Mouse (Mus musculus) embryonic facial prominence, embryonic 12.5 days (tissue): ENCODE data around the gene Mapkapk3. TPM values are rescaled to one million over a fixed set of nuclear protein-coding genes. Genes with fewer than 3 reads are reported as not detected.

Source experiments
- ATAC-seq: fragments of 200-750 bp; cut with Nextera tagmentation; 2 replicates; pipeline ENCODE4 v1.8.0; 2017; ENCODE audit not compliant: insufficient number of reproducible peaks, insufficient read depth, low FRiP score, low TSS enrichment
- H3K27ac ChIP-seq: fragments of 300-500 bp; sonication (generic); 2 replicates; pipeline ENCODE4 v1.5.1; 2016; ENCODE audit warnings: mild to moderate bottlenecking
- H3K27me3 ChIP-seq: fragments of 300-500 bp; sonication (generic); 2 replicates; pipeline ENCODE4 v1.6.1; 2016; ENCODE audit warnings: mild to moderate bottlenecking, moderate library complexity
- H3K36me3 ChIP-seq: fragments of 300-500 bp; sonication (generic); 2 replicates; pipeline ENCODE4 v1.6.1; 2016; ENCODE audit warnings: mild to moderate bottlenecking
- H3K4me1 ChIP-seq: fragments of 300-500 bp; sonication (generic); 2 replicates; pipeline ENCODE4 v1.6.1; 2016
- H3K4me2 ChIP-seq: fragments of 300-500 bp; sonication (generic); replicated peaks from 2 replicates; pipeline ENCODE4 v1.6.1; 2016; ENCODE audit warnings: mild to moderate bottlenecking, moderate library complexity
- H3K4me3 ChIP-seq: fragments of 300-500 bp; sonication (generic); 2 replicates; pipeline ENCODE4 v1.5.1; 2016; ENCODE audit warnings: mild to moderate bottlenecking
- H3K9ac ChIP-seq: fragments of 300-500 bp; sonication (generic); 2 replicates; pipeline ENCODE4 v1.6.1; 2016; ENCODE audit warnings: mild to moderate bottlenecking, moderate library complexity
- H3K9me3 ChIP-seq: fragments of 300-500 bp; sonication (generic); 2 replicates; pipeline ENCODE4 v1.6.1; 2016; ENCODE audit warnings: mild to moderate bottlenecking, moderate library complexity
- WGBS: fragments of 180-500 bp; shearing (Covaris S2); methylation state at CpG from one replicate; pipeline ENCODE4 v1.1.7; 2016; 5-methylcytosine and 5-hydroxymethylcytosine counted together
- polyA plus RNA-seq: library from polyadenylated mRNA; unstranded; fragments of >200 nt; fragmentation: Nextera tagmentation; extraction: Ambion mirVana; gene quantifications from 2 replicates; pipeline ENCODE4 v1.2.1, GENCODE M21; 2016

The Mapkapk3 gene
- polyA plus RNA-seq, 1 experiment from 2014 or later = 5.2 TPM

DNA sequence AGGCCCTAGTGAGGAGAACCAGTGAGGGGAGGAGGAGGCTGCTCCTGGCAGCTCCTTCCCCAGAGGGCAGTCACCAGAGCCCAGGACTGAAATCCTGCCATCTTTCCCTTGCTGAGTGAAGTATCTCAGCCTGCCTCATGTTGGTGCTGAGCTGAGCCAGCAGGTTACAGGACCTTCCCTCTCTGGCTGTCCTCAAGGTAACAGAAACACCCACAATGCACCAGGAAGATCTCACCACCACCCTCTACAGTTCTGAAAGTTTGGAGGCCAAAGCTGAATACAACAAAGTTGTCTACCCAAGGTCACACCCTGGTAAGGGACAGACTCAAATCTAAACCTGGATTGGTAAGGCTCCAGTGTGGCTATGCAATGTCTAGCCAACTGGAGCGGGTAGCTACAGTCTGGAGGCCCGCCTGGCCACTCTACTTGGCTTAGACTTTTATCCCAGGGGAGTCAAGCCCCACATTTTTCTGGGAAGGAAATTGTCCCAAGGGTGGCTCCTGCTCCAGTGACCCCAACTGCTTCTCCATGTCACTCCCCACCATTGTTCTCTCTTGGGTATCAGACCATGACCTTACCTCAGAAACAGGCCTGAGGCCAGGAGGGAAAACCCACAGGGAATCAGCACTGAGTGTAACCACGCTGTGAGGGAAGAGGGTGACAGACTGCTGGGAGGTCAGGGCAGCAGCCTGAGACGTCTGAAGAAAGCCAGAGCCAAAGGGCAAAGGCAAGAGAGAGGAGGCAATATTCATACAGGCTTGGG lies 35.3 kb upstream of the Mapkapk3 start:
- no peak overlapping the region for H3K4me3 ChIP-seq
- H3K36me3 ChIP-seq = peaks cover 13% of the 10 kb centered on the region; the same call in 1 of the 2 replicates
- no peak overlapping the region for H3K9ac ChIP-seq
- ATAC-seq = no peak
- H3K27me3 ChIP-seq = no peaks in the 10 kb centered on the region
- no peak overlapping the region for H3K4me2 ChIP-seq
- WGBS = 51% methylated on average over 4 of the region's 4 CpGs
- H3K9me3 ChIP-seq = no peaks in the 10 kb centered on the region
- no peak overlapping the region for H3K27ac ChIP-seq
- no peaks in the 10 kb centered on the region for H3K4me1 ChIP-seq

DNA sequence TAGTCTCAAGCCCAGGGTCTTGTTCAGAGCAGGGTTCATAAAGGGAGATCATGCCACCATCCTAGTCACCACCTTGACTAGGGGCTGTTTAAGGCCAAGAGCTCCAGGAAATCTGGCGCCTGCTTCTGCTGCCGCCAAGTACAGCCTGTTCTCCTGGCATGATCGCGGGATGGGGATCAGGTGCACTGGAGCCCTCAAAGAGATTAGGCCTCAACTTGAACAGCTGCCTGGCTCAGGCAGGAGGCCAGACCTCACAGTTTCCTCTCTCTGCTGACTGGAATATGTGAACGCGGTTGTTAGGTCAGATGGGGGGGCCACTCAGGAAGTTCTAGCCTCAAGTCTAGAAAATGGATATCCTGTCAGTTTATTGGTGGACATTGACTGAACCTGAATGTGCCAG lies 33.9 kb upstream of the Mapkapk3 start:
- Histone ChIP-seq H3K27me3 (no peaks in the 10 kb centered on the region), H3K4me1 (no peaks in the 10 kb centered on the region), H3K27ac (no peak overlapping the region), H3K9me3 (no peaks in the 10 kb centered on the region), H3K4me3 (no peak overlapping the region), H3K4me2 (no peak overlapping the region), H3K9ac (no peak overlapping the region), H3K36me3 (peaks cover 9% of the 10 kb centered on the region; the same call in 1 of the 2 replicates)
- ATAC-seq = no peak
- WGBS = 79% methylated on average over 6 of the region's 6 CpGs

DNA sequence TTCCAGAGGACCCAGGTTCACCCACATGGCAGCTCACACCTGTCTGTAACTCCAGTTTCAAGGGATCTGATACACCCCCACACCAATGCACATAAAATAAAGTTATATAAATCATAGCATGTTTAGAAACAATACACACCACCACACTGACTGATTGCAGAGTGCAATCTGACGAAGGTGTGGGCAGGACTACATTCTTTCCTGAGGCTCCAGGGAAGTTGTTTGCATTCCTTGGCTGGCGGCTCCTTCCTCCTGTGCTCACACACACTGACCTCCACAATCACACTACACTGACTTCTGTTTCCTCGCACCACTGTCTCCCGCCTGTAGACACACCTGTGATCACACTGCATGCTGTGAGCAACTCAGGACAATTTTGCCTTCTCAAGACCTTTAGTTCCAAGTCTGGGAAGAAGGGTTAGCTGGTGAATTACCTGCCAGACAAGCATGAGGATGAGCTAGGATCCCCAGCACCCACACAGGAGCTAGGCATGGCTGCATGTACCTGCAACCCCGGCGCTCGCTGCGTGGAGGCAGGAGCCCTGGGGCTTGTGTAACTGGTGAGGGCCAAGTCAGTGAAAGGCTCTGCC lies 32.9 kb upstream of the Mapkapk3 start:
- ATAC-seq = no peak
- H3K4me2 ChIP-seq = no peak overlapping the region
- H3K27ac ChIP-seq = no peak overlapping the region
- no peak overlapping the region for H3K9ac ChIP-seq
- no peaks in the 10 kb centered on the region for H3K9me3 ChIP-seq
- WGBS = 76% methylated on average over 8 of the region's 8 CpGs
- no peaks in the 10 kb centered on the region for H3K27me3 ChIP-seq
- peaks cover 4% of the 10 kb centered on the region; the same call in 1 of the 2 replicates for H3K36me3 ChIP-seq
- no peaks in the 10 kb centered on the region for H3K4me1 ChIP-seq
- H3K4me3 ChIP-seq = no peak overlapping the region

DNA sequence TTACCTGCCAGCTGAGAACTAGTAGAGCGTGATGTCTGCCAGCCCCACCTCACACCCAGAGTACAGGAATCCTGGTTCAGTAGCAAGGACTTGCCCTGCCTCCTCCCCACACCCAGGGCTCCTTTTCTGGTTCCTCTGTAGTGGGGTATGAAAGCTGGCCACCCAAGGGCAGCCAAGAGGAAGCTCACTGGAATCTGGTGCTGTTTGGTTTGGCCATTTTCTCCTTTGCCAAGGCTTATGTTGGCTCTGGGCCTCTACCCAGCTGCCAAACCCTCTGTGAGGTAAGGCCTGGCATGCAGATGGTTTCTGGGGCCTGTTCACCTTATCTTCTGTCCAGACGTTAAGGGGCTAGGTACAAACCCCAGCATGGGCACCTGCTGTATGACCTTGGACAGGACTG lies 26.1 kb upstream of the Mapkapk3 start:
- 77% methylated on average over 2 of the region's 2 CpGs for WGBS
- no peak overlapping the region for H3K9ac ChIP-seq
- no peak overlapping the region for H3K4me2 ChIP-seq
- H3K4me1 ChIP-seq = no peaks in the 10 kb centered on the region
- ATAC-seq = no peak
- no peaks in the 10 kb centered on the region for H3K9me3 ChIP-seq
- H3K4me3 ChIP-seq = no peak overlapping the region
- no peaks in the 10 kb centered on the region for H3K36me3 ChIP-seq
- no peak overlapping the region for H3K27ac ChIP-seq
- H3K27me3 ChIP-seq = no peaks in the 10 kb centered on the region

DNA sequence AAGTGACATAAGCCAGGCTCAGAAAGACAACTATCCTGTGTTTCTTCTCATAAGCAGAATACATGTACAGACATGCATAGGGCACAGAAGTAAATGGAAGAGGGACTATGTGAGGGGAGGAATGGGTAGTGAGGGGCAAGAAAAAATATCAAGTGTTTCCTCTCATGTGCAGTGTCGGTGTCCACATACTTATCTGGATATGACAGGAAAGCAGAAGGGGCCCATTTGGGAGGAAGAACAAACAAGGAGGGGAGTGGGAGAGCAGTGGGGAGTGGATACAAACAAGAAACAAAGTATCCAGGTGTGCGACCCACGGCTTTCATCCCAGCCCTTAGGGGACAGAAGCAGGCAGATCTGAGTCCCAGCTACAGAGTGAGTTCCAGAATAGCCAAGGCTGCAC lies 24.2 kb upstream of the Mapkapk3 start:
- ATAC-seq = no peak
- no peaks in the 10 kb centered on the region for H3K9me3 ChIP-seq
- WGBS = 86% methylated on average over 3 of the region's 3 CpGs
- no peaks in the 10 kb centered on the region for H3K27me3 ChIP-seq
- no peak overlapping the region for H3K4me3 ChIP-seq
- no peak overlapping the region for H3K27ac ChIP-seq
- no peak overlapping the region for H3K4me2 ChIP-seq
- H3K36me3 ChIP-seq = no peaks in the 10 kb centered on the region
- H3K4me1 ChIP-seq = no peaks in the 10 kb centered on the region
- H3K9ac ChIP-seq = no peak overlapping the region

DNA sequence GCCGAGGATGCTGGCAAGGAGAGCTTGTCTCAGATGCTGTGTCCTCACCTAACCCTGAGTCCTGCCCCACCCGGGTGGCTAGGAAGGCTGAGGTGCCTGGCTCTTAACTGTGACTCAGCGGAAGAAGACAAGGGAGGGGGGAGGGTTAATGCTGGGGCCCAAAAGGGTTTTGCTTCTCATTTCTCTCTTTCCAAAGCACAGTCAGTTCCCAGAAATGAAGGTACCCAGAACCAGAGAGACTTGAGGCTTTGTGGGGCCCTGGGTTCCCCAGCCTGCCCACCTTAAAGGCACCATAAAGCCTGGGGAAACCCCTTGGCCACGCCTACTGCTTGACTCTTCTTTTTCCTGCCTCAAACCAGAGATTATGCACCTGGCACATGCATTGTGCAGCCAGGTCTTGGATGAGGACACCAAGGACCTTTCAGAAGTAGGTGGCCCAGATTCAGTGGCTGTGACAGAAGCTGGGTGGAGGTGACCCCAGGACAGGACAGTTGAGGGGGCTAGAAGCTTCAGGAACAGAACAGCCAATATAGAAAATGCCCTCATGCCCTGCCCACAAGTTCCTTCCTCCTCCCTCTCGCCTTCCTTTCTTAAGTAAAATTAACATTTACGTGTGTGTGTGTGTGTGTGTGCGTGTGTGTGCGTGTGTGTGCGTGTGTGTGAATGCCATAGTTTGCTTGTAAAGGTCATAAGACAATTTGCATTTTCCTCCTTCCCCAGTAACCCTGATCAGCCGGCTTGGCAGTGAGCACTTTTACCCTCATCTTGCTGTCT lies 23.3 kb upstream of the Mapkapk3 start:
- H3K4me3 ChIP-seq = no peak overlapping the region
- 65% methylated on average over 10 of the region's 10 CpGs for WGBS

DNA sequence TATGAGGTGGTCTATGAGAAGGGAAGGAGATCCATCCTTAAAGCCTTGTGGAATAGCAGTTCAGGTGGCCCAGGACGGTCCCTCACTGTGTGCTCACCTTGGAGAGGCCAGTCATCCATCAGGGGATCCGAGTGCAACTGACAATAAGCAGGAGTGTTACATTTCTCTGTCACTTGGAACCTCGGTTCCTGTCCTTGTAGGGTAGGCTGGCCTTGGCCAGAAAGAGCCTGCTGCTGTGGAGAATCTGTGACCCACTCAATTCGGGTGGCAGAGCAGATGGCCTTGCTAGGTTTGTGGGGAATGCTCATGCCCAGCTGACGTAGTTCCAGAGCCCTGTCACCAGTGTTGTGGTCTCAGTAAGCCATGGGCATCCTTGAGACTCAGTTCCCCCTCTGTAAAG lies 19.9 kb upstream of the Mapkapk3 start:
- no peaks in the 10 kb centered on the region for H3K9me3 ChIP-seq
- H3K36me3 ChIP-seq = no peaks in the 10 kb centered on the region
- no peak overlapping the region for H3K9ac ChIP-seq
- no peaks in the 10 kb centered on the region for H3K27me3 ChIP-seq
- no peak overlapping the region for H3K4me3 ChIP-seq
- no peak for ATAC-seq
- no peak overlapping the region for H3K27ac ChIP-seq
- 74% methylated on average over 5 of the region's 5 CpGs for WGBS
- H3K4me1 ChIP-seq = peaks cover 8% of the 10 kb centered on the region; the same call in 1 of the 2 replicates
- H3K4me2 ChIP-seq = no peak overlapping the region

More for the DNA sequence above, 23.3 kb upstream of the Mapkapk3 start:
- H3K9ac ChIP-seq = no peak overlapping the region
- no peaks in the 10 kb centered on the region for H3K36me3 ChIP-seq
- H3K27ac ChIP-seq = no peak overlapping the region
- ATAC-seq = no peak
- no peak overlapping the region for H3K4me2 ChIP-seq
- H3K4me1 ChIP-seq = no peaks in the 10 kb centered on the region
- H3K27me3 ChIP-seq = no peaks in the 10 kb centered on the region
- H3K9me3 ChIP-seq = no peaks in the 10 kb centered on the region

DNA sequence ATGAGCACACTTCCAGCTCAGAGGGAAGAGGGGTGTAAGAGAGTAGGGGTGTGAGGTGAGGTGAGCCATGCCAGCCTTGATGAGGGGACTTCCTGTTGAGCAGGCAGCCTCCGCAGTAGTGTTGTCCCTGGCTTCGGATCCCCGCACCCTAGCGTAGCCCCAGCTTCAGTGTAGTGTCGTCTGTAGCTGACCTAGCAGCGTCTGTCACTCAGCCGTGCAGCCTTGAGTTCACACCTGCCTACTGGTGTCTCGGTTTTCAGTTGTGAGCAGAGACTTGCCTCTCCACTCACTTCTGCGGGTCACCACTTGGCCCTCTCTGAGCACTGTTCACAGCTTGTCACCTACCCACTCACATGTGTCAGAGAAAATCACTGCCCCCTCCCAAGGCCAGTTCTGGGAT lies 19.5 kb upstream of the Mapkapk3 start:
- H3K27ac ChIP-seq = no peak overlapping the region
- H3K9me3 ChIP-seq = no peaks in the 10 kb centered on the region
- no peak for ATAC-seq
- H3K36me3 ChIP-seq = no peaks in the 10 kb centered on the region
- peaks cover 8% of the 10 kb centered on the region; the same call in 1 of the 2 replicates for H3K4me1 ChIP-seq
- H3K27me3 ChIP-seq = no peaks in the 10 kb centered on the region
- H3K4me3 ChIP-seq = no peak overlapping the region
- H3K4me2 ChIP-seq = no peak overlapping the region
- WGBS = 73% methylated on average over 9 of the region's 9 CpGs
- H3K9ac ChIP-seq = no peak overlapping the region

DNA sequence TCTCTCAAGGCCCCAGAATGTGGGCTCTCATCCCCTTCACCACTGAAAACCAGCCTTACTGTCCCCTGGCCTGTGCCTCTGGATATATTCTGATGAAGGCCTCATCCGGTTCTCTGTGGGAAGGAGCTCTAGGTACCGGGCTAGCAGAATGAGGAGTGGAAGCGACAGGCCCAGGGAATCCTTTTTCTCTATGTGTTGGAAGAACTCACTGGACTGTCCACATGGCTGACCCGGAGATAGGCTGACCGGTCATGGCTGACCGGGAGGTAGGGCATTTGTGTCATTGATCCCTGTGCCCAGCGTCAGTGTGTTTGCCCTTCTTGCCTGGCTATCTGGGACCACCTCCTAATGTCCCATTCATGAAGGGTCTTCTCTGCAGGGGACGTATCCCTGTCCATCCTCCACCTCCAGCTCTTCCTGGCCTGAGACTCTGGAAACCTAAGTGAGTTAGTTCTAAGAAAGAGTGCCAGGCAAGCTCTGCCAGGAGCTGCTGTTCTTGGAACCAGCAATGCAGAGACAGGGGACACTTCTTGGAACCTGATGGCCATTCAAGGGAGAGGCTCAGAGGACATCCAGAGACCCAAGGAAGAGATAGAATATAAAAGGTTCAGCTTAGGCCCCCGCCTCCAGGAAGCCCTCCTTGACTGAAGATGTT lies 18.8 kb upstream of the Mapkapk3 start:
- ATAC-seq = no peak
- no peaks in the 10 kb centered on the region for H3K27me3 ChIP-seq
- H3K27ac ChIP-seq = no peak overlapping the region
- H3K4me2 ChIP-seq = no peak overlapping the region
- no peaks in the 10 kb centered on the region for H3K9me3 ChIP-seq
- H3K9ac ChIP-seq = no peak overlapping the region
- H3K4me1 ChIP-seq = peaks cover 8% of the 10 kb centered on the region; the same call in 1 of the 2 replicates
- WGBS = 92% methylated on average over 9 of the region's 9 CpGs
- H3K4me3 ChIP-seq = no peak overlapping the region
- H3K36me3 ChIP-seq = no peaks in the 10 kb centered on the region

DNA sequence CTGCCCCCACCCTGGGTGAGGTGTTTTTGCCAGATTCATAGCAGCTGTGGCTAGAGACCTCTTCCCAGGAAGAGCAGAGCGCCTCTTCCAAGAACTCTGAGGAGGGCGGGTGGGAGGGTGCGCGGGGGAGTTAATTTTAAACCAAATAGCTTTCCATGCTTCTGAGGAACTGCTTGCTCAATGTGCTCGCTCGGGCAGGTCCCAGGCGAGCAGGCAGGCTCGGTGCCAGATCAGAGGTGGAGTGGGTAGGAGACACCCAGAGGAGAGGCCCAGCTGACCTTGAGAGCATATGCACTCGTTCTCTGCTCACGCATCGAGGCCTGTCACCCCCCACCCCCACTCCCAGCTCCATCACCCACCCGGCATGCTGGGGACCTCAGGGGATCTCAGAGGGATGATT lies 18.2 kb upstream of the Mapkapk3 start:
- WGBS = 62% methylated on average over 12 of the region's 12 CpGs
- Histone ChIP-seq H3K4me3 (no peak overlapping the region), H3K4me2 (no peak overlapping the region), H3K9me3 (no peaks in the 10 kb centered on the region), H3K9ac (peak overlapping the region; percentile 10; the same call in 1 of the 2 replicates), H3K27me3 (no peaks in the 10 kb centered on the region), H3K36me3 (no peaks in the 10 kb centered on the region), H3K27ac (no peak overlapping the region), H3K4me1 (peaks cover 8% of the 10 kb centered on the region; the same call in 1 of the 2 replicates)
- no peak for ATAC-seq

DNA sequence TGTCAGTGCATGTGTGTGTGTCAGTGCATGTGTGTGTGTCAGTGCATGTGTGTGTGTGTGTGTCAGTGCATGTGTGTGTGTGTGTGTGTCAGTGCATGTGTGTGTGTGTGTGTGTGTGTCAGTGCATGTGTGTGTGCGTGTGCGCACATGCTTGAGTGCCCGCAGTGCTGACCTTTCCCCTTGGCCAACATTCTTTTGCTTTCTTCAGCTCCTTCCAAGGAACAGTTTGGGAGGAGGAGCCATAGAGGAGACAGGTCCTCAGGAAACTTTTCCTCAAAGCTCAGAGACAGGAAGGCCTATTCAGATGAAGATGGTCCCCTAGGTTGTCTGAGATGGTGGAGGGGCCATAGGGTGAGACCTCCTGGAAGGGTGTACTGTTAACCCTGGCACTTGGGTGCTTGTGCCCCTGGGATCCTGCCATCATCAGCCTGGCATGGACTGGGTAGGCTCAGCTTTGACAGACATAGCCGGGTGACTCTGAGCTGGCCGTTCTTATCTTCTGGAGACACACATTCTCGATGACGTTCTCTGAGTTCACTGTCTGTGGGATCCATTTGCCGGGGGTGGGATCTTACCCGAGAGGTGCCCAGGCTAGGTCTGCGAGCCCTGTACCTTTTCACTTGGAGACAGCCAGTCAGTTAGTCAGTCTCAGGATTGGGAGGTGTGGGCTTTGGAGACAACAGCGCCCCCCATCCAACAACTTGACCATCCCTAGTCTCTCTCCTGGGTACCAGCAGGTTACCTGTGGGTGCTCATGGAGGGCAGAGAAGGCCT lies 17.6 kb upstream of the Mapkapk3 start:
- Histone ChIP-seq H3K4me2 (no peak overlapping the region), H3K4me1 (peaks cover 8% of the 10 kb centered on the region; the same call in 1 of the 2 replicates), H3K27me3 (no peaks in the 10 kb centered on the region), H3K9me3 (no peaks in the 10 kb centered on the region), H3K4me3 (no peak overlapping the region), H3K9ac (0 out of 2 replicates have a peak overlapping the region, but pooled peaks have one; percentile 10), H3K36me3 (no peaks in the 10 kb centered on the region), H3K27ac (no peak overlapping the region)
- no peak for ATAC-seq
- 91% methylated on average over 11 of the region's 11 CpGs for WGBS
